Mouse (Mus musculus) forebrain, embryonic 12.5 days (tissue): ENCODE results near the gene Tsen15. TPM values are rescaled to one million over a fixed set of nuclear protein-coding genes. Genes with fewer than 3 reads are reported as not detected.
A peak's percentile ranks its signal among the peaks of the same experiment; 100 is the strongest.

Experiments
- ATAC-seq: fragments of 200-750 bp; cut with Nextera tagmentation; 2 replicates; pipeline ENCODE4 v1.8.0; 2017; ENCODE audit warnings: moderate TSS enrichment; ENCODE audit not compliant: low FRiP score
- H3K27ac ChIP-seq: fragments of 300-500 bp; sonication (generic); 2 replicates; pipeline ENCODE4 v1.5.1; 2016; ENCODE audit warnings: mild to moderate bottlenecking
- H3K27me3 ChIP-seq: fragments of 300-500 bp; sonication (generic); 2 replicates; pipeline ENCODE4 v1.6.1; 2016; ENCODE audit warnings: mild to moderate bottlenecking
- H3K36me3 ChIP-seq: fragments of 300-500 bp; sonication (generic); replicated peaks from 2 replicates; pipeline ENCODE4 v1.6.1; 2016; ENCODE audit warnings: mild to moderate bottlenecking
- H3K4me1 ChIP-seq: fragments of 300-500 bp; sonication (generic); 2 replicates; pipeline ENCODE4 v1.6.1; 2016
- H3K4me2 ChIP-seq: fragments of 300-500 bp; sonication (generic); 2 replicates; pipeline ENCODE4 v1.6.1; 2016; ENCODE audit warnings: mild to moderate bottlenecking, moderate library complexity
- H3K4me3 ChIP-seq: fragments of 300-500 bp; sonication (generic); replicated peaks from 2 replicates; pipeline ENCODE4 v1.5.1; 2016; ENCODE audit warnings: mild to moderate bottlenecking
- H3K9ac ChIP-seq: fragments of 300-500 bp; sonication (generic); 2 replicates; pipeline ENCODE4 v1.6.1; 2016; ENCODE audit warnings: mild to moderate bottlenecking
- H3K9me3 ChIP-seq: fragments of 300-500 bp; sonication (generic); 2 replicates; pipeline ENCODE4 v1.6.1; 2016
- WGBS: fragments of 180-500 bp; shearing (Covaris S2); methylation state at CpG from one replicate; pipeline ENCODE4 v1.1.7; 2016; 5-methylcytosine and 5-hydroxymethylcytosine counted together
- polyA plus RNA-seq: library from polyadenylated mRNA; unstranded; fragments of >200 nt; fragmentation: Nextera tagmentation; extraction: Ambion mirVana; gene quantifications from 2 replicates; pipeline ENCODE4 v1.2.1, GENCODE M21; 2016

Gene Tsen15
- 52.0 and 57.4 TPM in 2 replicates for polyA plus RNA-seq

GRCm38 (mm10) chr1:152386188-152386835 is at the start of gene Tsen15:
Tsen15 (minus strand) TSS chr1:152386688.
- peaks cover 4% of the 10 kb centered on the region; the same call in 1 of the 2 replicates for H3K4me1 ChIP-seq
- H3K36me3 ChIP-seq, result peaks cover 7% of the 10 kb centered on the region; the same call in 1 of the 2 replicates
- no peaks in the 10 kb centered on the region for H3K27me3 ChIP-seq
- H3K27ac ChIP-seq, result no peak within 1 kb of the TSS
- ATAC-seq, result peak; percentile 96
- H3K9ac ChIP-seq, result peak within 1 kb of the TSS; percentile 84
- WGBS, result under 1% methylated on average over 57 of the region's 57 CpGs
- peak within 1 kb of the TSS; percentile 81 for H3K4me3 ChIP-seq
- no peaks in the 10 kb centered on the region for H3K9me3 ChIP-seq
- peak within 1 kb of the TSS; percentile 81 for H3K4me2 ChIP-seq

DNA sequence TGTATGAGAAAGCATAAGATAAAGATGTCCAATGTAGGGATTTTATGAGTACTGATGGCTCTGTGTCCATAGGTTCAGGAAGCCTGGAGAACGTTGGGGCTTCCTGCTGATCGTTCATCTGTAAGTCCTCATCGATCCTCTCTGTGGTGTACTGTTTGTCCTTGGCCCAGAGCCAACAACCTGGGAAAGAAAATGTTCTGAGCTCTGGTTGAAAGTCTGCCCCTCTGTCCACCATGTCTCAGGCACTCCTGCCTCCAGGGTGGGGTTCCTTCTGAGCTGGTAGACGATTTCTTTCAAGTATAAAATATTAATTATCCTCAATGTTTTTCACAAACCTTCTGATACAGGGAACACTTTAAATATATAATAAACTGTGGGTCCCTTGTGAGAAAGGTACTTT is 47.7 kb upstream of the Tsen15 start:
- no peaks in the 10 kb centered on the region for H3K9me3 ChIP-seq
- no peak overlapping the region for H3K27ac ChIP-seq
- no peak overlapping the region for H3K4me3 ChIP-seq
- no peaks in the 10 kb centered on the region for H3K36me3 ChIP-seq
- no peak for ATAC-seq
- 83% methylated on average over 4 of the region's 4 CpGs for WGBS
- no peak overlapping the region for H3K9ac ChIP-seq
- H3K27me3 ChIP-seq, result no peaks in the 10 kb centered on the region
- no peaks in the 10 kb centered on the region for H3K4me1 ChIP-seq
- H3K4me2 ChIP-seq, result no peak overlapping the region

DNA sequence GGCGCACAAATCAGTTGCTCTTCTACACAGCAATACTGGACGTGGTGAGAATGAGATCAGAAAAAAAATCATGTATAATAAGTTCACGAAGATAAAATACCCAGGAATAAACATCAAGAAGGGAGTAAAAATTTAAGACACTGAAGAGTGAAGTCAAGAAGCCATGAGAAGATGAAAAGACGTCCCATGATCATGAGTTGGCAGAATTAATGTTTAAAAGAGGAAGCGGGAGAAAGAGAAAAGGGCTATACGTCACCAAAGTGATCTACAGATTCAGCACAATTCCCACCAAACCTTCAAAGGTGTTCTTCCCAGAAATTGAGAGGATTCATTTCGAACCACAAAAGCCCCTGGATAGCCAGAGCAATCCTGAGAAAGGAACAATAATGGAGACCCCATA is 43.3 kb upstream of the Tsen15 start:
- Histone ChIP-seq H3K27me3 (no peaks in the 10 kb centered on the region), H3K4me3 (no peak overlapping the region), H3K9ac (no peak overlapping the region), H3K27ac (no peak overlapping the region), H3K4me1 (peaks cover 3% of the 10 kb centered on the region; the same call in 1 of the 2 replicates), H3K4me2 (no peak overlapping the region), H3K9me3 (no peaks in the 10 kb centered on the region), H3K36me3 (no peaks in the 10 kb centered on the region)
- ATAC-seq, result no peak
- WGBS, result 86% methylated on average over 7 of the region's 7 CpGs

DNA sequence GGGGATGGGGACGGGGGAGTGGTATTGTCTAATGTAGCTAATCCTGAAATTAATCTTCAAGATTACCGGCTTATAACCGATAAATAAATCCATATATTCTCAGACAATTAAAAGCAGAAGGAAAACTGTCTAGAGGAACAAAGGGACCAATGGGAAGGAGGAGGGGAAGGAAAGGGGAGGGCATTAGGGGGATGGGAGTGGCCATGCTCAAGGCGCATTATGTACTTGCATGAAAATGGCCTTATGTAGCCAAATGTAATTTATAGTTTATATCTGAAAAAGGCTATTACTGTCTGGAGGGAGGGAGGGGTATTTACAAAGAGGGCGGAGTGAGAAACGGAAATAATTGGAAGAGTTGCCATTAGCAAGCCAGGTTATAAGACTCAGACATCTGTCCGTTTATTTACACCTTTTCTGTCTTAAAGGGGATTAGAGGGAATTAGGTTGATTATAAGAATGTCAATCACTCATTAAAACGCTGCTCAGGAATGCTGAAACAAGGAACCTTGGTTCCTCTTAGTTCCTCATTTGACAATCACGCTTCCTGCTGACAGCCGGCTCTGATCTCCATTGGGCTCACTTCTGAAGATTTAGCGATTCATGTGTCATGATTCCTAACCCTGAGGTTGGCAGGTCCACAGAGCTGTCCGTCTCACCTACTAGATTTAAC is 41.6 kb upstream of the Tsen15 start:
- Histone ChIP-seq H3K27me3 (no peaks in the 10 kb centered on the region), H3K9me3 (no peaks in the 10 kb centered on the region), H3K4me3 (no peak overlapping the region), H3K4me1 (peaks cover 3% of the 10 kb centered on the region; the same call in 1 of the 2 replicates), H3K4me2 (peak overlapping the region; percentile 3; the same call in 1 of the 2 replicates), H3K9ac (no peak overlapping the region), H3K36me3 (no peaks in the 10 kb centered on the region), H3K27ac (no peak overlapping the region)
- ATAC-seq, result peak; percentile 63; the same call in 1 of the 2 replicates
- 38% methylated on average over 12 of the region's 12 CpGs for WGBS

- H3K36me3 ChIP-seq, result no peaks in the 10 kb centered on the region
- H3K4me2 ChIP-seq, result no peak overlapping the region
- peaks cover under 1% of the 10 kb centered on the region; the same call in 1 of the 2 replicates for H3K4me1 ChIP-seq
- H3K27ac ChIP-seq, result no peak overlapping the region
- no peaks in the 10 kb centered on the region for H3K9me3 ChIP-seq
- H3K27me3 ChIP-seq, result no peaks in the 10 kb centered on the region
- H3K9ac ChIP-seq, result no peak overlapping the region
- H3K4me3 ChIP-seq, result no peak overlapping the region
- WGBS, result 91% methylated on average over 3 of the region's 3 CpGs
- ATAC-seq, result no peak
These were observed 36.6 kb upstream of the Tsen15 start for GRCm38 (mm10) chr1:152423052-152423451.

- no peak overlapping the region for H3K9ac ChIP-seq
- WGBS, result 93% methylated on average over 3 of the region's 3 CpGs
- no peaks in the 10 kb centered on the region for H3K27me3 ChIP-seq
- no peaks in the 10 kb centered on the region for H3K9me3 ChIP-seq
- H3K4me2 ChIP-seq, result no peak overlapping the region
- H3K36me3 ChIP-seq, result no peaks in the 10 kb centered on the region
- H3K4me3 ChIP-seq, result no peak overlapping the region
- H3K4me1 ChIP-seq, result no peaks in the 10 kb centered on the region
- no peak overlapping the region for H3K27ac ChIP-seq
- no peak for ATAC-seq
These were observed 35.8 kb upstream of the Tsen15 start for GRCm38 (mm10) chr1:152422295-152422694.

DNA sequence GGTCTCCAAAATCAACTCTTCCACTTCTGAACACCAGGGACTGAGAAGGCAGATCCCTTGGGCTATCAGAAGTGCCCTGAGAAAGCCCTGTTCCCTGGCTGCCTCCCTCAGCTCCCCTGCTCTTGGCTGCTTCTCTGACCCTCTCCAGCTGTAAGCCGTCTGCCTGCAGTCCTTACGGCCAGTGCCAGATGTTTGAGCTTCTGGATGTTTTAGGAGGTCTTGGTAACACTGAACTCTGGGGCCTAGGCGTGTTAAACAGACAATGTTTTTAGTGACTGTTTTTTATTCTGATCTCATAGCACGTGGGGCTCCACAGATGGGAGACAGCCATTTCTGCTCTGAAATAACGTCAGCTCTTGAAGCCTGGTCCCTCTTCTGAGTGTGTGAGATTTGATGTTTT is 31.1 kb upstream of the Tsen15 start:
- Histone ChIP-seq H3K27me3 (no peaks in the 10 kb centered on the region), H3K9me3 (no peaks in the 10 kb centered on the region), H3K4me2 (no peak overlapping the region), H3K27ac (no peak overlapping the region), H3K36me3 (no peaks in the 10 kb centered on the region), H3K4me3 (no peak overlapping the region), H3K9ac (no peak overlapping the region), H3K4me1 (peaks cover 6% of the 10 kb centered on the region; the same call in 1 of the 2 replicates)
- 63% methylated on average over 5 of the region's 5 CpGs for WGBS
- no peak for ATAC-seq

- Histone ChIP-seq H3K9ac (no peak overlapping the region), H3K4me2 (no peak overlapping the region), H3K4me3 (no peak overlapping the region), H3K9me3 (peaks cover 4% of the 10 kb centered on the region), H3K27ac (no peak overlapping the region), H3K4me1 (peaks cover 6% of the 10 kb centered on the region; the same call in 1 of the 2 replicates), H3K36me3 (no peaks in the 10 kb centered on the region), H3K27me3 (no peaks in the 10 kb centered on the region)
- 90% methylated on average over 13 of the region's 13 CpGs for WGBS
- no peak for ATAC-seq
These were observed 29.9 kb upstream of the Tsen15 start for GRCm38 (mm10) chr1:152416306-152416904.

DNA sequence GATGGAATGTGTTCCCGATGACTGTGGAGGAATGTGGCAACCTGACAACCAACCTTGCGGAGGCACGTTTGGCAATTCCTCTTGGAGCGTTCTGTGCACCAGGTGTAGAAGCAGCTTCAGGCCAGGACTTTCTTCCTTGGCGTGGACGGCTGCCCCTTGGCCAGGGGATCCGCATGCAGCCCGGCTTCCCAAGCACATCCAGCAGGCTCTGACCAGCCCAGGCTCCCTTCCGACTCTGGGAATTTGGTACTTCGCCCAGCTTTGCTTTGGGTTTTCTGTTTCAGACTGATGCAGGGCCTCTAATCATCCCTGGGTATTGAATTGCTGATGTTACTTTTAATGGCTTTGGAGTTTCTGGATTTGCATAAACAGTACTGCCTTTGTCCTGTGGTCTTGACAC is 28.0 kb upstream of the Tsen15 start:
- Histone ChIP-seq H3K9me3 (peaks cover 4% of the 10 kb centered on the region), H3K27me3 (no peaks in the 10 kb centered on the region), H3K27ac (no peak overlapping the region), H3K4me1 (peaks cover 6% of the 10 kb centered on the region; the same call in 1 of the 2 replicates), H3K9ac (no peak overlapping the region), H3K4me3 (no peak overlapping the region), H3K36me3 (no peaks in the 10 kb centered on the region), H3K4me2 (no peak overlapping the region)
- no peak for ATAC-seq
- 82% methylated on average over 10 of the region's 10 CpGs for WGBS

GRCm38 (mm10) chr1:152413961-152414360 is 27.5 kb upstream of the Tsen15 start:
- 80% methylated on average over 1 of the region's 1 CpGs for WGBS
- no peak overlapping the region for H3K27ac ChIP-seq
- H3K9ac ChIP-seq, result no peak overlapping the region
- H3K4me1 ChIP-seq, result peaks cover 6% of the 10 kb centered on the region; the same call in 1 of the 2 replicates
- peaks cover 4% of the 10 kb centered on the region for H3K9me3 ChIP-seq
- ATAC-seq, result no peak
- H3K4me2 ChIP-seq, result no peak overlapping the region
- no peak overlapping the region for H3K4me3 ChIP-seq
- no peaks in the 10 kb centered on the region for H3K36me3 ChIP-seq
- H3K27me3 ChIP-seq, result no peaks in the 10 kb centered on the region

DNA sequence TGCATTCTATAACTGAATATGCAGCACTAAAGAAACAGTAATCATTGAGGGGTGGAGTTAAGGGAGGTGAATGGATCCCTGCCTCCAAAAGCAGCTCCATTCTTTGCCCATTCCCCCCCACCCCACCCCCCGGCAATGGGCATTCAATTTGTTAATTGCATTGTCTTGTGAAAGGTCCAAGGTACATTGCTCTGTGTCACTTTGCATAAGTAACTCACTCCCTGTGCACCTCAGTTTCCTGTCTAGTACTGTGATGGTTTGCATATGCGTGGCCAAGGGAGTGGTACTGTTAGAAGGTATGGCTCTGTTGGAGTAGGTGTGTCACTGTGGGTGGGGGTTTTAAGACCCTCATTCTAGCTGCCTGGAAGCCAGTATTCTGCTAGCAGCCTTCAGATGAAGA is 26.6 kb upstream of the Tsen15 start:
- Histone ChIP-seq H3K4me3 (no peak overlapping the region), H3K27ac (no peak overlapping the region), H3K9me3 (peaks cover 4% of the 10 kb centered on the region), H3K4me1 (peaks cover 6% of the 10 kb centered on the region; the same call in 1 of the 2 replicates), H3K36me3 (no peaks in the 10 kb centered on the region), H3K4me2 (no peak overlapping the region), H3K9ac (no peak overlapping the region), H3K27me3 (no peaks in the 10 kb centered on the region)
- ATAC-seq, result no peak
- WGBS, result 94% methylated on average over 2 of the region's 2 CpGs

- no peak overlapping the region for H3K4me2 ChIP-seq
- H3K4me3 ChIP-seq, result no peak overlapping the region
- H3K27me3 ChIP-seq, result no peaks in the 10 kb centered on the region
- H3K9me3 ChIP-seq, result peaks cover 4% of the 10 kb centered on the region
- no peak overlapping the region for H3K27ac ChIP-seq
- H3K4me1 ChIP-seq, result peaks cover 10% of the 10 kb centered on the region
- whole genome bisulfite sequencing, result 94% methylated on average over 3 of the region's 3 CpGs
- no peaks in the 10 kb centered on the region for H3K36me3 ChIP-seq
- H3K9ac ChIP-seq, result no peak overlapping the region
- ATAC-seq, result no peak
These were observed 24.2 kb upstream of the Tsen15 start for GRCm38 (mm10) chr1:152410657-152411056.
